Mouse (Mus musculus) spleen, embryonic (tissue): Measurements from ENCODE around the gene Pid1.
"Not testable (repeated sequence)": the region's sequence is repeated elsewhere in the genome, so short reads cannot be mapped to it uniquely, and the experiment has no call there.

ENCODE experiments used
- CTCF ChIA-PET: fragments of 350-600 bp; sonication (Branson Sonifier 250); formaldehyde crosslinking; loops from one replicate; lab custom pipeline; 2022; lab: Charles Lee

Pid1 gene

GRCm38 (mm10) chr1:84359611-84360500 lies 4.1 kb downstream of the Pid1 start:
- CTCF ChIA-PET: no interaction called here

DNA sequence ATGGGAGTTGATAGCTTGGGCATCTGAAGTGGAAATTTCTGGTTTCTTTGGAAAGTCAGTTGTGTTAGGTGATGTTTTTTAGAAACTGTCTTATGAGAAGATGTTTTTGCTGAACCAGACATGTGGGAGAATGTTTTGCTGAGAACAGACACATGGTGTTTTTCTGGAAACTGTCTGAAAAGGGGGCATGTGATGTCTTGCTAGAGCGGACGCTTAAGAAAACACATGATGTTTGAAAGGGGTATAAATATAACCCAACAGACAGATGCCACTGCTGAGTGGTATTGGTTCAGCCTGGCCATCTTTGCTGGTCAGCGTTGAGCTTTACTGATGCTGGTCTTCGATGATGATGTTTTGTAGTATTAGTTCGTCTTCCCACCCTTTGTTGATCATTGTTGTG lies 6.8 kb downstream of the Pid1 start:
- CTCF ChIA-PET: no interaction called here

GRCm38 (mm10) chr1:84350262-84350661 lies 13.7 kb downstream of the Pid1 start:
- CTCF ChIA-PET: interaction anchor here (0.7 kb wide), 1 partner anchor 139 kb away, joined by 3 read pairs; no protein-coding TSS in a partner anchor

GRCm38 (mm10) chr1:84347796-84348476 lies 16.0 kb downstream of the Pid1 start:
- CTCF ChIA-PET: no interaction called here

DNA sequence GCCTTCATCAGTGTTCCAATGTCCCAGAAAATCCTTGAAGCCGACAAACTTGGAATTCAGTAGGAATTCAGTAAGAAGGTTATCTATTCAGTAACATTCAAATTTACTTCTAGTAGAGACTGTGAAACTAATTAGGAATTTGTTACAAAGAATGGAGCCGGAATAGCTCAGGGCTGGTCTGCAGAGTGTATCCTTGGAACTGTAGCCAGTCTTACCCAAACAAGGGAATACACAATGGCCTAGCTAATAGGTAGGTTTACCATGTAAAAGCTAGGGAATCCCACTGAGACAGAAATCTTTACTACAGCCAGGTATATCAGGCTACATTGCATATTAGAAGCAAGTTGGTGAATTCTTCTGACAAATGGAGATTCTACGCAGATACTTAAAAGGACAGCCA lies 31.2 kb downstream of the Pid1 start:
- CTCF ChIA-PET: not testable (repeated sequence)

- CTCF ChIA-PET: not testable (repeated sequence)
Measured at GRCm38 (mm10) chr1:84331861-84332260, 32.1 kb downstream of the Pid1 start.

- CTCF ChIA-PET: no interaction called here
Measured at GRCm38 (mm10) chr1:84325309-84325708, 38.7 kb downstream of the Pid1 start.

GRCm38 (mm10) chr1:84321327-84321726 lies 42.7 kb downstream of the Pid1 start:
- CTCF ChIA-PET: no interaction called here

GRCm38 (mm10) chr1:84318569-84318968 lies 45.4 kb downstream of the Pid1 start:
- CTCF ChIA-PET: interaction anchor here (0.5 to 0.7 kb wide), 2 partner anchors 16 to 676 kb away, joined by 3 read pairs; no protein-coding TSS in a partner anchor

DNA sequence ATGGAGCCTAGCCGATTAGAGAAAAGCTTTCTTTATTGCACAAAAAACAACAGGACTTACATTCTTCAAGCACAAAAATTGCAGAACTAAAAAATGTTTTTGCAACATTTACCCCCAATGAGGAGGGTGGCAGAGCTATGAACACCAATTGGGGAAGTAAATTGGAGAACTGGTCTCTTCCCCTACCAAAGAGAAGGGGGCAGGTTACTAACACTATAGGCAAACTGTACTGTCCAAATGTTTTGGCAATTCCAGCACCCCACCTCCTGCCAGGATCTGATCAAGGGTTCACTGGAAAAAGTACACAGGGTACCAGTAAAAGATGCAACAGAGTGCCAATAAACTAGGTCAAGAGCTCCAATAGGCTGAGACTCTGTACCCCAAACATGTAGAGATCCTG lies 46.2 kb downstream of the Pid1 start:
- CTCF ChIA-PET: no interaction called here

GRCm38 (mm10) chr1:84309966-84310460 lies 54.0 kb downstream of the Pid1 start:
- CTCF ChIA-PET: no interaction called here

DNA sequence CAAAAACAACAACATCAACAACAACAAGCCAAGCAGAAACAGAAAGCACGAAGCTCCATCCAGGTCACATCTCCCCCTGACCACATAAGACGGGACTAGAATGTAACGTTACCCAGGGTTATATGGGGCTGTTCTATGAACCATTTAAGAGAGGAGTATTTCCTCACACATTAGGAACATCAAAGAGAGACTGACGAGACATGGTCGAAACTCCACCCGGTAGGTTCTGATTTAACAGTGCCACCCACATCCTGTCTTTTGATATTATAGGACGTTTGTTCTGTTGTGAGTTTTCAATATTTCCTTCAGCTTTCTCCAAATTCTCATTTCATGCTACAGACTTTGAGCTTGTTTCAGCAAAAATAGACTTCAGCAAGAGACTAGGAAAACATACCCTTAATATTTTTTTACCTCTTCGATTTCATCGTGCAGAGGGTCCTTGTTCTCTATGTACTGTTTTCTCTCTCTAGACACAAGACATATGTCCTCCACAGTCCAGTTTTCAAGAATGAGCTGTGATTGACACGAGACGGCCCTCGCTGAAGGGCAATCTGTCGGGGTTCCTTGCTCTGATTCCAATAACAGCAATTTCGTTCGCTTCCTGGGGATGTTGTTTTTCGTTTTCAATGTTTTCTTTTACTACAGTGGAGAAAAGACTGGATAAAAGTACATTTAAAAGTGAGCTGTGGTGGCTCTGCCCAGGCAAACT lies 58.1 kb downstream of the Pid1 start:
- CTCF ChIA-PET: no interaction called here

DNA sequence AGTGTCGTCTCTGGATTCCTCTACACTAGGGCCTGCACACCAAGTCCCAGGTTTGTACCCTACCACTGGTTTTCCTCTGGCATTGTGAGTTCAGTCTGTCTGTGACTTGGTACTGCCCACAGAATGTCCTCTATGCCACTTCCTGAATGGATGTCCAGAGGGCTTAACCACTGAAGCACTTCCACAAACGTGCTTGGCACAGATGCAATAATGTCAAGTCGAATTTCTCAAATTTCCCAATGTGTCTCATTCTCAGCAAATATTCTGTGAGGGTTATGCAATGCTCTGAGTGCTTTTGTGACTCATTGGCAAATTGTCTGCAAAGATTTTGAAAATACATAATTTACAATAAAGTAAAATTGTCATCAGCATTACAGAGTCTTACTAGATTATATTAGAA lies 61.2 kb downstream of the Pid1 start:
- CTCF ChIA-PET: no interaction called here

DNA sequence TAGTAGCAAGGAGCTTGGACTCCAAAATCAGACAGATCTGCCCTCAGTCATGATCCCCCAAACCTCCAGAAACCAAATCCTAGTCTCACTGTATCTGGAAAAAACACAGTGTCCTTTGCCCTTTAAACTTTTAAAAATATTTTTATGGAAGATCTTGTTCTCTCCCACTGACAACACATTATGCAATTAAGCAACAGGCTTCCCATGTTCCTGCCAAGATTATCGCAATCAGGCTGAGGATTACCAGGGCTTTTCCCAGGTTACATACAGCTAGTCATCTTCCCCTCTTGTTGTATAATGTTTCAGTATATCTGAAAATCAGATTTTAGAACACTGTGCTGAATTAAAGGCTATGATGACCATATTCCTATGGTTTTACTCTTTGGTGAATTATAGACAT lies 64.3 kb downstream of the Pid1 start:
- CTCF ChIA-PET: no interaction called here

GRCm38 (mm10) chr1:84286682-84287111 lies 77.3 kb downstream of the Pid1 start:
- CTCF ChIA-PET: no interaction called here

DNA sequence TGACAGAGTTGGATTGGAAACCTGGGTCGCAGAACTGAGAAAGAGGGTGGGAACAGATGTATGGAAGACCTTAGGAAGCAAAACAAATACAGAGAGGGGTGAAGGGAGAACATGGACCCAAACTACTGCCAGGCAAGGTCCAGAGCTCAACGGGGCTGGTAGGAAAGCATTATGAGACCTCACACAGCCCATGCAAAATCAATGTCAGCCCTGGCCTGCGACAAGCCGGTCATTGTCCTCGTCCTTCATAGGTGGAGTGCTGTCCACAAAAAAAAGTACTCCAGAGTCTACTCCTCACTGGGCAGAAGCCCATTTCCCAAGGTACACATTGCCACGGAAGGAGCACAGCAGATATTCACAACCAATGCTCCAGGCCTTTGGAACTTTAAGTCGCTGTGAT lies 78.4 kb downstream of the Pid1 start:
- CTCF ChIA-PET: no interaction called here

- CTCF ChIA-PET: no interaction called here
Measured at GRCm38 (mm10) chr1:84284293-84285068, 79.5 kb downstream of the Pid1 start.

- CTCF ChIA-PET: no interaction called here
Measured at GRCm38 (mm10) chr1:84283119-84283518, 80.9 kb downstream of the Pid1 start.

GRCm38 (mm10) chr1:84280171-84280570 lies 83.8 kb downstream of the Pid1 start:
- CTCF ChIA-PET: no interaction called here

DNA sequence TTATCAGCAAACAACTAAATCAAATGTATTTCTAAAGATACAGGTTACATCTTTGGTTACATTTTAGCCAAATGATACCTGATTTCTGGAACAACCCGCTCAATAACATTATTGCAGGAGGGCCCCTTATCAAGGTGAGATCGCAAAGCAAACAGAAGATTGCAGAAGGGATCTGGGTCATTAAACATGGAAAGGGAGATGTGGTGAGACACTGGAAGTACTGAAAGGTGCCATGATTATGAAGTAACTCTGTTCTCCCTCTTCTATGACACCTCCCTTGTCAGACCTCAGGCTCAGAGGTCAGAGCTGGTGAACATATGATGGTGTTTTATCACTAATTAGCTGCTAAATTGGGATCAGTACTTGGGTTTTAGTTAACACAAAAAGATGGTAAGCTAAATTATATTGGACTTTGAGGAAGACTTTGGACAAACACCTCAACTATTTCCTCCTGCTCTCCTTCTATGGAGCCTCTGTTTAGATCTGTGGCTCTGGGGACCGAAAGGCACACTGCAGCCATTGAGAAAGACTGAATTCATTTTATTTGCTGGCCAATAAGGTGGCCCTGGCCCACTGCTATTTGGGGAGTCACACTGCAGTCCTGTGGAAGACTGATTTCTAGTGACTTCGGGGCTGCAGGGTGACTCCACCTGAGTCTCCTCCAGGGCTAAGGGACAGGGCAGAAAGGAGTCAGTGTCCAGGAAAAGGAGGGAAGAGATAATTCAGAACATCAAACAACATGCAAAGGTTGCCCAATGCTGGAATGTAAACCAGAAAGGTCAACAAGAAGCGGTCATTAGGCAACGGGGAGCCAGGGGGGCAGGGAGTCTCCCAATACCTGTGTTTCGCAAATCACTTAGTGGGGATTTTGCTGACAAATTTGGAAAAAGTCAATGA lies 85.4 kb downstream of the Pid1 start:
- CTCF ChIA-PET: no interaction called here
